Mouse (Mus musculus) midbrain, embryonic 13.5 days (tissue): ENCODE results near the gene Lama4. TPM values are rescaled to one million over a fixed set of nuclear protein-coding genes. Genes with fewer than 3 reads are reported as not detected.
A peak's percentile ranks its signal among the peaks of the same experiment; 100 is the strongest.

Experiments used
- ATAC-seq: fragments of 200-750 bp; cut with Nextera tagmentation; 2 replicates; pipeline ENCODE4 v1.8.0; 2017; ENCODE audit warnings: mild to moderate bottlenecking, moderate TSS enrichment, moderate library complexity
- H3K27ac ChIP-seq: fragments of 300-500 bp; sonication (generic); 2 replicates; pipeline ENCODE4 v1.5.1; 2015; ENCODE audit warnings: inconsistent platforms, mild to moderate bottlenecking, moderate library complexity
- H3K27me3 ChIP-seq: fragments of 300-500 bp; sonication (generic); 2 replicates; pipeline ENCODE4 v1.6.1; 2015; ENCODE audit warnings: mild to moderate bottlenecking, inconsistent platforms
- H3K36me3 ChIP-seq: fragments of 300-500 bp; sonication (generic); 2 replicates; pipeline ENCODE4 v1.6.1; 2015; ENCODE audit warnings: mild to moderate bottlenecking, inconsistent platforms
- H3K4me1 ChIP-seq: fragments of 300-500 bp; sonication (generic); replicated peaks from 2 replicates; pipeline ENCODE4 v1.6.1; 2015; ENCODE audit warnings: inconsistent platforms
- H3K4me2 ChIP-seq: fragments of 300-500 bp; sonication (generic); replicated peaks from 2 replicates; pipeline ENCODE4 v1.6.1; 2015; ENCODE audit warnings: moderate library complexity, mild to moderate bottlenecking, inconsistent platforms
- H3K4me3 ChIP-seq: fragments of 300-500 bp; sonication (generic); replicated peaks from 2 replicates; pipeline ENCODE4 v1.5.1; 2015; ENCODE audit warnings: mild to moderate bottlenecking, inconsistent platforms
- H3K9ac ChIP-seq: fragments of 300-500 bp; sonication (generic); replicated peaks from 2 replicates; pipeline ENCODE4 v1.6.1; 2015; ENCODE audit warnings: mild to moderate bottlenecking, inconsistent platforms
- H3K9me3 ChIP-seq: fragments of 300-500 bp; sonication (generic); 2 replicates; pipeline ENCODE4 v1.6.1; 2016; ENCODE audit warnings: mild to moderate bottlenecking, inconsistent platforms
- WGBS: fragments of 180-500 bp; shearing (Covaris S2); methylation state at CpG from one replicate; pipeline ENCODE4 v1.1.7; 2015; 5-methylcytosine and 5-hydroxymethylcytosine counted together
- polyA plus RNA-seq: library from polyadenylated mRNA; unstranded; fragments of >200 nt; fragmentation: Nextera tagmentation; extraction: Ambion mirVana; gene quantifications from 2 replicates; pipeline ENCODE4 v1.2.1, GENCODE M21; 2015

Gene Lama4
- polyA plus RNA-seq, 1 experiment from 2014 or later: 15.7 TPM

DNA sequence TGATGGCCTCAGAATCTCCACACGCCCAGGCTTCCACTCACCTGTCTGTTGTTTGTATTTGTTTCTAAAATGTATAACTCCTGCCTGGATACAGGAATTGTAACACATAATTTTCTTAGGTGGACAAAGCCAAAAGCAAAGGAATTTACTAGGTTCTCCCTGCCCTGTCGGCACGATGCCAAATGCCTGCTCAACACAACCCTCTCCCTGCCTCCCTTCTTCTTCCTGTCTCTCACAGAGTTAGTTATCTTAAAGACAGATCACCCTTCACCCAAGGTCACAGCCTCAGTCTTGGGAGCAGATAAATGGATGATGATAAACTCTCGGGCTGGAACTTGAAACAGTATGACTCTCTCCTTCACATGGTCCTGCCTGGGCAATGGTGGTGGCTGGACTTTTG, 35.6 kb downstream of the Lama4 start:
- H3K4me2 ChIP-seq: no peak overlapping the region
- no peaks in the 10 kb centered on the region for H3K36me3 ChIP-seq
- H3K4me3 ChIP-seq: no peak overlapping the region
- H3K9me3 ChIP-seq: no peaks in the 10 kb centered on the region
- H3K27me3 ChIP-seq: no peaks in the 10 kb centered on the region
- no peak for ATAC-seq
- no peaks in the 10 kb centered on the region for H3K4me1 ChIP-seq
- no peak overlapping the region for H3K9ac ChIP-seq
- H3K27ac ChIP-seq: no peak overlapping the region
- WGBS: 86% methylated on average over 4 of the region's 4 CpGs

GRCm38 (mm10) chr10:39002521-39002920, 37.2 kb downstream of the Lama4 start:
- no peaks in the 10 kb centered on the region; the same call in 1 of the 2 replicates for H3K4me1 ChIP-seq
- no peak for ATAC-seq
- H3K36me3 ChIP-seq: no peaks in the 10 kb centered on the region
- H3K27me3 ChIP-seq: no peaks in the 10 kb centered on the region
- no peaks in the 10 kb centered on the region for H3K9me3 ChIP-seq
- WGBS: 77% methylated on average over 2 of the region's 2 CpGs
- no peak overlapping the region for H3K4me3 ChIP-seq
- H3K4me2 ChIP-seq: no peak overlapping the region
- H3K27ac ChIP-seq: no peak overlapping the region
- no peak overlapping the region for H3K9ac ChIP-seq

- no peak for ATAC-seq
- H3K4me2 ChIP-seq: no peak overlapping the region
These were observed 38.2 kb downstream of the Lama4 start for GRCm38 (mm10) chr10:39003520-39003919.

DNA sequence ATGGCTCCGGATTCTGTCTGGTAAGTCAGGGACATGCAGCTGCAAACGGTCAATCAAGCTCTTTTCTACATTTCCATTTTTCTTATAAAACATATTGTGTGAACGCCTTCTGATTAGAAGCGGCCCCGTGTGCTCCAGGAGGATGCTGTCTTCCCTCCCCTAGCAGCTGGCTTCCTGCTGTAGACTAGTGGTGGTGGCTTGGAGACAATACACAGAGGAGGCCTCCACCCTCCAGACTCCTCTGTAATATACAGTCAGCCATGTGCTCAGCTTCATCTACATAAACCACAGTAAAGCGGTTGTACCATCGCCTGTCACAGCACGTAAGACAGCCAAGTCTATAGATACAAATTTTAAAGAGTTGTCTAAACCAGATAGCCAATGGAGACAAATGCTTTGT, 40.2 kb downstream of the Lama4 start:
- Histone ChIP-seq H3K36me3 (no peaks in the 10 kb centered on the region), H3K4me3 (no peak overlapping the region), H3K9ac (no peak overlapping the region), H3K4me1 (no peaks in the 10 kb centered on the region; the same call in 1 of the 2 replicates), H3K27ac (no peak overlapping the region), H3K4me2 (no peak overlapping the region), H3K27me3 (no peaks in the 10 kb centered on the region), H3K9me3 (no peaks in the 10 kb centered on the region)
- WGBS: 82% methylated on average over 8 of the region's 8 CpGs
- no peak for ATAC-seq

More at GRCm38 (mm10) chr10:39003520-39003919, 38.2 kb downstream of the Lama4 start:
- no peak overlapping the region for H3K4me3 ChIP-seq
- no peak overlapping the region for H3K27ac ChIP-seq
- no peaks in the 10 kb centered on the region for H3K36me3 ChIP-seq
- H3K4me1 ChIP-seq: no peaks in the 10 kb centered on the region; the same call in 1 of the 2 replicates
- no peaks in the 10 kb centered on the region for H3K27me3 ChIP-seq
- no peak overlapping the region for H3K9ac ChIP-seq
- H3K9me3 ChIP-seq: no peaks in the 10 kb centered on the region

- no peak for ATAC-seq
These were observed 41.3 kb downstream of the Lama4 start for GRCm38 (mm10) chr10:39006433-39007105.

DNA sequence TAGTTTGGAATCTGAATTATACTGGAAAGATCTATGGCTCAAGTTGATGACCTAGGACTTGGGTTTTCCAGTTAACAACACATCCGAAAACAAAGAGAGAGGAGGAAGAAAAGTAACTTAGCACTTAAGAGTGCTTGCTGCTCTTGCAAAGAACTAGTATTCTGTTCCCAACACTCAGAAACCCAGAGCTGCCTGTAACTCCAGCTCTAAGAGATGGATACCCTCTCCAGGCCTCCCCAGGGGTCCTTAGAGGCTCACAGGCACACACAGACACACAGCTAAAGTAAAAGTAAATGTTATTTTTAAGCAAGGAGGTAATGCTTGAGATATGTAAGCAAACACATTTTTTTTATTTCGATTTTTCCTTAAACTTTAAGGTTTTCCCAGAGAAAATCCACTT, 49.5 kb downstream of the Lama4 start:
- ATAC-seq: no peak
- no peaks in the 10 kb centered on the region for H3K36me3 ChIP-seq
- H3K9ac ChIP-seq: no peak overlapping the region
- no peaks in the 10 kb centered on the region for H3K4me1 ChIP-seq
- H3K27ac ChIP-seq: no peak overlapping the region
- H3K4me3 ChIP-seq: no peak overlapping the region
- WGBS: 72% methylated on average over 2 of the region's 2 CpGs
- no peaks in the 10 kb centered on the region for H3K27me3 ChIP-seq
- H3K9me3 ChIP-seq: no peaks in the 10 kb centered on the region
- no peak overlapping the region for H3K4me2 ChIP-seq

More at GRCm38 (mm10) chr10:39006433-39007105, 41.3 kb downstream of the Lama4 start:
- H3K4me2 ChIP-seq: no peak overlapping the region
- no peak overlapping the region for H3K9ac ChIP-seq
- 58% methylated on average over 4 of the region's 4 CpGs for WGBS
- no peaks in the 10 kb centered on the region; the same call in 1 of the 2 replicates for H3K4me1 ChIP-seq
- H3K9me3 ChIP-seq: no peaks in the 10 kb centered on the region
- H3K4me3 ChIP-seq: no peak overlapping the region
- no peak overlapping the region for H3K27ac ChIP-seq
- H3K36me3 ChIP-seq: no peaks in the 10 kb centered on the region
- no peaks in the 10 kb centered on the region for H3K27me3 ChIP-seq

- Histone ChIP-seq H3K4me1 (no peaks in the 10 kb centered on the region), H3K9ac (no peak overlapping the region), H3K36me3 (no peaks in the 10 kb centered on the region), H3K27ac (no peak overlapping the region), H3K27me3 (no peaks in the 10 kb centered on the region), H3K9me3 (no peaks in the 10 kb centered on the region), H3K4me3 (no peak overlapping the region), H3K4me2 (no peak overlapping the region)
- ATAC-seq: no peak
- 67% methylated on average over 4 of the region's 4 CpGs for WGBS
These were observed 52.7 kb downstream of the Lama4 start for GRCm38 (mm10) chr10:39017986-39018385.

DNA sequence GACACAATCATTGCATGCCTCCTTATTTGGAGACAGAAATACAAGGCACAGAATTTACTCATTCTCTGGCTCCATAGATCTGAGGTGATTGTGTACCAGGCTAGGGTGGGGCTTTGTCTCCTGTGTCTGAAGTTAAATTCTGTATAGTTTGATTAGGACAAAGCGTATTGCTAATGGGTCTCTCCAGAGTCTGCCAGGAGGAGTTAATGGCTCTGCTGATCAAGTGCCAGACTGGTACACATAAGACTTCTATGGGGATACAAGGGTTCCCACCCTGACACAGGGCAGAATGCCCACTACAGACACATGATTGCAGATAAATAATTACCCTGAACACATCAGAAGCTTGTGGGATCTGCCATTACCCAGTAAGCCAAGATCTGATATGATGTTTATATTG, 53.3 kb downstream of the Lama4 start:
- WGBS: 94% methylated on average over 1 of the region's 1 CpGs
- H3K9ac ChIP-seq: no peak overlapping the region
- no peak overlapping the region for H3K4me2 ChIP-seq
- no peaks in the 10 kb centered on the region for H3K27me3 ChIP-seq
- H3K4me3 ChIP-seq: no peak overlapping the region
- H3K27ac ChIP-seq: no peak overlapping the region
- H3K4me1 ChIP-seq: no peaks in the 10 kb centered on the region
- H3K36me3 ChIP-seq: no peaks in the 10 kb centered on the region
- no peak for ATAC-seq
- H3K9me3 ChIP-seq: no peaks in the 10 kb centered on the region

GRCm38 (mm10) chr10:39023618-39024256, 58.4 kb downstream of the Lama4 start:
- Histone ChIP-seq H3K4me1 (peaks cover 10% of the 10 kb centered on the region), H3K4me3 (no peak overlapping the region), H3K36me3 (no peaks in the 10 kb centered on the region), H3K9me3 (no peaks in the 10 kb centered on the region), H3K27me3 (no peaks in the 10 kb centered on the region), H3K9ac (no peak overlapping the region), H3K27ac (no peak overlapping the region), H3K4me2 (no peak overlapping the region)
- ATAC-seq: 0 out of 2 replicates have a peak, but pooled peaks have one; percentile 37
- WGBS: 76% methylated on average over 5 of the region's 5 CpGs

DNA sequence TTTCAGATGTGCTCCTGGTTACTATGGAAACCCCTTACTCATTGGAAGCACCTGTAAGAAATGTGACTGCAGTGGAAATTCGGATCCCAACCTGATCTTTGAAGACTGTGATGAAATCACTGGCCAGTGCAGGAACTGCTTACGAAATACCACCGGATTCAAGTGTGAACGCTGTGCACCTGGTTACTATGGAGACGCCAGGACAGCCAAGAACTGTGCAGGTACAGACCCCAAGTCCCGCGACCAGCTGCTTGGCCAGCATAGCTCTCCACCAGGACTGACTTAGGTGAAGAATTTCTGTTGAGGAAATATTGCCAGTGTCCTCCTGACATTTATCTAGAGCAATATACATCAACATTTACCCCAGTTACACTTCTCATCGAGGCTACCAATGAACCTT, 61.2 kb downstream of the Lama4 start:
- 91% methylated on average over 8 of the region's 8 CpGs for WGBS
- Histone ChIP-seq H3K27me3 (no peaks in the 10 kb centered on the region), H3K27ac (no peak overlapping the region), H3K9ac (no peak overlapping the region), H3K4me3 (no peak overlapping the region), H3K4me1 (peaks cover 10% of the 10 kb centered on the region), H3K4me2 (no peak overlapping the region), H3K9me3 (no peaks in the 10 kb centered on the region), H3K36me3 (no peaks in the 10 kb centered on the region)
- ATAC-seq: no peak

- no peaks in the 10 kb centered on the region for H3K9me3 ChIP-seq
- no peak overlapping the region for H3K4me3 ChIP-seq
- no peak for ATAC-seq
- H3K4me2 ChIP-seq: no peak overlapping the region
- H3K36me3 ChIP-seq: no peaks in the 10 kb centered on the region
- H3K4me1 ChIP-seq: peaks cover 10% of the 10 kb centered on the region
- H3K27me3 ChIP-seq: no peaks in the 10 kb centered on the region
- no peak overlapping the region for H3K9ac ChIP-seq
- no peak overlapping the region for H3K27ac ChIP-seq
- WGBS: 64% methylated on average over 5 of the region's 5 CpGs
These were observed 61.7 kb downstream of the Lama4 start for GRCm38 (mm10) chr10:39027058-39027457.

DNA sequence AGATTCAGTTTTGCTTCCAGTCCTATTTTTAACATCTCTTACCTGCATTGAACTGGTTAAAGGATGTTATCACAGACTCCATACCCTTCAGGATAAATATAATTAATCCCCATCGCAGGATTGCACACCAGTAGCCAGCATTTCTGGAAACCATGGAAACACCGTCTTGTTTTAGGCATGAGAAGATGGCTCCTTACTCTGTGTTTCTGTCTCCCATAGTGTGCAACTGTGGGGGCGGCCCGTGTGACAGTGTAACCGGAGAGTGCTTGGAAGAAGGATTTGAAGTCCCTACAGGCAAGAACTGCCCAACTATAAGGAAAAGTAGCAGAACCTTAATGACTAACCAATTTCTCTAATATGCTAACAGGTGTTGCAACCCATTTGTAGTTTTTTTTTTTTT, 63.1 kb downstream of the Lama4 start:
- Histone ChIP-seq H3K4me1 (peaks cover 10% of the 10 kb centered on the region), H3K36me3 (no peaks in the 10 kb centered on the region), H3K4me3 (no peak overlapping the region), H3K27ac (no peak overlapping the region), H3K9me3 (no peaks in the 10 kb centered on the region), H3K27me3 (no peaks in the 10 kb centered on the region), H3K9ac (no peak overlapping the region), H3K4me2 (no peak overlapping the region)
- whole genome bisulfite sequencing: 50% methylated on average over 5 of the region's 5 CpGs
- no peak for ATAC-seq
